In the genomic region with DNA sequence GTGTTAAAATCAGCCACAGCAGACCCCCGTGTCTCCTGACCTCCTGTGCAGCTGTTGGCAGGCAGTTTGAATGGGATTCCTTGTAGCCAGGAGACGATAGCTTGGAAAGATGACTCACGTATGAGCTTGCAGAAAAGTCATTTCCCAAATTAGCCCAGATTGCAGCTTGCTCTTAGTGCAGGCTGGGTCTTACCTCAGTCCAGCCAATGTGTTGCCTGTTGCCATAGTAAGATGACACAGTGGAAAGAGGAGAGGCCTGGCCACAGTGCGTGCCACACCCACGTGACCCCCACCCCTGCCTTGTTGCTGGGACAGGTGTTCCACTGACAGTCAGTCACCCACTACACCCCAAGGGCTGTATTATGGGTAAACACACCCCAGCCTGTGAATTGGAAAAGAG, we compare ENCODE assay signal across 8 mouse cellular contexts. TPM values are rescaled to one million over a fixed set of nuclear protein-coding genes. Genes with fewer than 3 reads are reported as not detected.
A peak's percentile ranks its signal among the peaks of the same experiment; 100 is the strongest.
DNase-seq lines count a peak whose midpoint lies in the region; ATAC-seq and TF ChIP-seq lines count a peak whose summit lies in the region.

No protein-coding gene starts in this region.

- H3K27ac ChIP-seq in embryonic fibroblast, embryonic 13.5 days (ENCODE audit: insufficient read depth, low read length): peak overlapping the region; percentile 62
- peak overlapping the region; percentile 78 for H3K27ac ChIP-seq in olfactory bulb, adult 2 months (ENCODE audit: insufficient read depth, low read depth, low read length)
- H3K27ac ChIP-seq in neural tube, embryonic 15.5 days (replicated peaks): no peak overlapping the region

- H3K4me3 ChIP-seq in embryonic fibroblast, embryonic 13.5 days (ENCODE audit: insufficient read depth, low read length): no peak overlapping the region
- H3K4me3 ChIP-seq in olfactory bulb, adult 2 months (ENCODE audit: insufficient read depth, low read depth, low read length): no peak overlapping the region
- H3K4me3 ChIP-seq in neural tube, embryonic 15.5 days (replicated peaks): no peak overlapping the region

- no peak for TF ChIP-seq POLR2A in embryonic fibroblast, embryonic 13.5 days (IDR thresholded peaks at IDR 0.05; ENCODE audit: low read depth, low read length)
- no peak for TF ChIP-seq POLR2A in olfactory bulb, adult 2 months (IDR thresholded peaks at IDR 0.05; ENCODE audit: insufficient read depth, low read depth, low read length)

- no peak overlapping the region for H3K4me2 ChIP-seq in neural tube, embryonic 15.5 days

- H3K9me3 ChIP-seq in neural tube, embryonic 15.5 days (replicated peaks): no peaks in the 10 kb centered on the region

- ATAC-seq in neural tube, embryonic 15.5 days (ENCODE audit: low FRiP score): no peak

- intact Hi-C loops in left cerebral cortex, postnatal 14 days (cut with DNase I): loop anchor here (5.0 kb wide), 1 partner anchor 43 kb away; no protein-coding TSS in a partner anchor

- no peaks in the 10 kb centered on the region for H3K36me3 ChIP-seq in neural tube, embryonic 15.5 days

- peaks cover 48% of the 10 kb centered on the region for H3K4me1 ChIP-seq in embryonic fibroblast, embryonic 13.5 days (ENCODE audit: control insufficient read depth, insufficient read depth, low read length)
- peaks cover 46% of the 10 kb centered on the region for H3K4me1 ChIP-seq in olfactory bulb, adult 2 months (ENCODE audit: control insufficient read depth, insufficient read depth, low read length)
- peaks cover 60% of the 10 kb centered on the region for H3K4me1 ChIP-seq in neural tube, embryonic 15.5 days

- H3K27me3 ChIP-seq in neural tube, embryonic 15.5 days (replicated peaks): no peaks in the 10 kb centered on the region

- H3K9ac ChIP-seq in neural tube, embryonic 15.5 days (replicated peaks): no peak overlapping the region

- no peak for TF ChIP-seq CTCF in embryonic fibroblast, embryonic 13.5 days (IDR thresholded peaks at IDR 0.05; ENCODE audit: borderline replicate concordance, insufficient read depth, low read length)
- TF ChIP-seq CTCF in olfactory bulb, adult 2 months (IDR thresholded peaks at IDR 0.05; ENCODE audit: insufficient read depth, low read depth, low read length): no peak

- WGBS in olfactory bulb, adult 2 months: 20% methylated on average over 5 of the region's 5 CpGs
- 71% methylated on average over 5 of the region's 5 CpGs for WGBS in neural tube, embryonic 15.5 days

- DNase-seq in left cerebral cortex, adult 18-20 months (ENCODE audit: low spot score in 2 of 2): peak; percentile 24 to 45
- DNase-seq in left cerebral cortex, postnatal 14 days (ENCODE audit: low spot score in 2 of 2): no peak
- peak; percentile 83 for DNase-seq in heart, postnatal 4 days
- no peak for DNase-seq in testis, postnatal 14 days (ENCODE audit: low spot score)
- DNase-seq in urinary bladder, adult 18-20 months (ENCODE audit: low spot score in 2 of 2): no peak

RNA-seq across cellular contexts. Expression of gene Rapgef1, which starts 5.2 kb away (rescaled TPM):
- total RNA-seq in left cerebral cortex, adult 18-20 months (2021): 100 to 1,000 TPM in 1 of 2 experiments, 10 to 100 TPM in 1; 91.4 to 100 TPM
- 100 to 1,000 TPM; 118 to 124 TPM for total RNA-seq in left cerebral cortex, postnatal 14 days (2021)
- polyA plus RNA-seq in embryonic fibroblast, embryonic 13.5 days (2011; ENCODE audit: insufficient read length, low read depth, missing spikeins): 43.1 and 47.4 TPM in 2 replicates
- 10 to 100 TPM; 96.3 to 98.4 TPM for total RNA-seq in heart, postnatal 4 days (2021)
- 75.7 TPM in 1 of 2 replicates, not detected in the other for polyA plus RNA-seq in olfactory bulb, adult 2 months (2012; ENCODE audit: insufficient read depth, insufficient read length, low replicate concordance, missing spikeins)
- polyA plus RNA-seq in neural tube, embryonic 15.5 days (2015; fragmentation: Nextera tagmentation; extraction: Ambion mirVana): 16.3 and 16.9 TPM in 2 replicates

Comparison
In these comparisons a context has a peak if more than half of its experiments do, and no peak if none do; other contexts are left out.
1. DNase-seq: peak in left cerebral cortex, adult 18-20 months (2 of 2) and heart, postnatal 4 days (single experiment); none in left cerebral cortex, postnatal 14 days (0 of 2), testis, postnatal 14 days (single experiment) and urinary bladder, adult 18-20 months (0 of 2).